Mouse (Mus musculus) neural tube, embryonic 12.5 days (tissue): ENCODE results near the gene Tenm4. TPM values are rescaled to one million over a fixed set of nuclear protein-coding genes. Genes with fewer than 3 reads are reported as not detected.
A peak's percentile ranks its signal among the peaks of the same experiment; 100 is the strongest.

Experiments
- ATAC-seq: fragments of 200-750 bp; cut with Nextera tagmentation; 2 replicates; pipeline ENCODE4 v1.8.0; 2017; ENCODE audit warnings: low read depth, mild to moderate bottlenecking, moderate TSS enrichment, moderate library complexity; ENCODE audit not compliant: low FRiP score
- H3K27ac ChIP-seq: fragments of 300-500 bp; sonication (generic); 2 replicates; pipeline ENCODE4 v1.5.1; 2016
- H3K27me3 ChIP-seq: fragments of 300-500 bp; sonication (generic); replicated peaks from 2 replicates; pipeline ENCODE4 v1.6.1; 2016; ENCODE audit warnings: mild to moderate bottlenecking
- H3K36me3 ChIP-seq: fragments of 300-500 bp; sonication (generic); 2 replicates; pipeline ENCODE4 v1.6.1; 2016; ENCODE audit warnings: mild to moderate bottlenecking
- H3K4me1 ChIP-seq: fragments of 300-500 bp; sonication (generic); 2 replicates; pipeline ENCODE4 v1.6.1; 2016
- H3K4me2 ChIP-seq: fragments of 300-500 bp; sonication (generic); replicated peaks from 2 replicates; pipeline ENCODE4 v1.6.1; 2016; ENCODE audit warnings: mild to moderate bottlenecking
- H3K4me3 ChIP-seq: fragments of 300-500 bp; sonication (generic); 2 replicates; pipeline ENCODE4 v1.5.1; 2016
- H3K9ac ChIP-seq: fragments of 300-500 bp; sonication (generic); 2 replicates; pipeline ENCODE4 v1.6.1; 2016; ENCODE audit warnings: mild to moderate bottlenecking
- H3K9me3 ChIP-seq: fragments of 300-500 bp; sonication (generic); 2 replicates; pipeline ENCODE4 v1.6.1; 2016; ENCODE audit warnings: mild to moderate bottlenecking
- WGBS: fragments of 180-500 bp; shearing (Covaris S2); methylation state at CpG from one replicate; pipeline ENCODE4 v1.1.7; 2016; 5-methylcytosine and 5-hydroxymethylcytosine counted together
- polyA plus RNA-seq: library from polyadenylated mRNA; unstranded; fragments of >200 nt; fragmentation: Nextera tagmentation; extraction: Ambion mirVana; gene quantifications from 2 replicates; pipeline ENCODE4 v1.2.1, GENCODE M21; 2016

Gene Tenm4
- polyA plus RNA-seq, 1 experiment from 2014 or later, result 33.0 TPM

DNA sequence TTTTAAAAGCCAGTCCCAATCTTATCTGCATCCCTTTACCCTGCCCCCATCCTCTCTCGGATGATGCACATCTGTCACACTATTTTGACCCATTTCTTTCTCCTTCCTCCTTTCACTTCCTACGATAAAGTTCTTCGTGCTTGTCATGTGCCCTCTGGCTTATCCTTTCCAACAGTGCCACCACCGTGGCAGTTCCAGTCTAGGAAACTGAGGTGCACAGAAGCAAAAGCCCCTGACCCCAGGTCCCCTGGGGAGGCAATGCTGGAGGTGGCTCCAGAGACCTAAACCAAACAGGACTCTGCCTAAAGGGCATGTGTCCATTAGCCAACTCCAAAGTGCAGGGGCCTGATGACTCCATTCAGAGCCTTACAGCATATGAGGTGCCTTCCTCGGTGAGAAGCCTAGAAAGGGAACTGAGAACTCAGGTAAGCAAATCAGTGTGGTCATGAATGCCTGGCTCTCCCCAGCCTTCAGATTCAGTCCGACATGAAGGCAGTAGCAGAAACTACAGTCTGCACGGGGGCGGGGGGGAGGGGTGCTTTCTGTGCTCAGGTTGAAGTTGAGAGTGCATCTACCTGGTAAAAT, 235.7 kb downstream of the Tenm4 start:
- no peak overlapping the region for H3K4me3 ChIP-seq
- peaks cover 20% of the 10 kb centered on the region for H3K4me1 ChIP-seq
- no peak overlapping the region for H3K4me2 ChIP-seq
- H3K36me3 ChIP-seq, result no peaks in the 10 kb centered on the region
- ATAC-seq, result no peak
- no peak overlapping the region for H3K27ac ChIP-seq
- no peak overlapping the region for H3K9ac ChIP-seq
- WGBS, result 74% methylated on average over 8 of the region's 8 CpGs
- H3K27me3 ChIP-seq, result no peaks in the 10 kb centered on the region
- no peaks in the 10 kb centered on the region for H3K9me3 ChIP-seq

GRCm38 (mm10) chr7:96408161-96408889, 237.3 kb downstream of the Tenm4 start:
- H3K9ac ChIP-seq, result no peak overlapping the region
- no peaks in the 10 kb centered on the region for H3K36me3 ChIP-seq
- no peak overlapping the region for H3K27ac ChIP-seq
- H3K4me1 ChIP-seq, result peaks cover 20% of the 10 kb centered on the region
- H3K27me3 ChIP-seq, result no peaks in the 10 kb centered on the region
- H3K4me3 ChIP-seq, result no peak overlapping the region
- peak; percentile 52 for ATAC-seq
- 21% methylated on average over 6 of the region's 6 CpGs for WGBS
- no peak overlapping the region for H3K4me2 ChIP-seq
- no peaks in the 10 kb centered on the region for H3K9me3 ChIP-seq

DNA sequence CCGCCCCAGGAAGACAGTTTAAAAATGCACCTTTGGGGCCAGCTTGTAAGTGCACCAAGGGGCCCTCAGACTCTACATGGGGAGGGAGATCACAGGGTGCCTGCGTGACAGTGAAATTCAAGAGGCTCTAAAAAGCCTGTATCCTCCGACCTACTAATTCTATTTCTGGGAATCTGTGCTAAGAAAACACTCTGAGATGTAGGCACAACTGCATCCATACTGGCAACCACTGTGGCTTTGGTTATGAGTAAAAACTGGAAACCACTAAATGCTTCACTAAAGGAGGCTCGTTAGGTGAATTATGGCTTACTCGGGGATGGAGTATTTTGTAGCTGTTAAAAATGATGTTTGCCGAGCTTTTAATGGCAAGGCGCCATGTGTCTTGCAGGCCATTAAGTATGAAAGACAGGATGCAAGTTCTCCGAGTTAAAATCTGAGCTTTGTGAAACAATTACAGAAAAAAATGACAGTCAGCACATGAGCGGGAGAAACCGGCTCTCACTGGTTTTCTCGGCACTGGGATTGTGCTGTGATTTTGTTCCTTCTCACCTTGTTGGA, 238.4 kb downstream of the Tenm4 start:
- Histone ChIP-seq H3K4me3 (no peak overlapping the region), H3K36me3 (no peaks in the 10 kb centered on the region), H3K4me2 (no peak overlapping the region), H3K4me1 (peaks cover 20% of the 10 kb centered on the region), H3K9ac (no peak overlapping the region), H3K27me3 (no peaks in the 10 kb centered on the region), H3K9me3 (no peaks in the 10 kb centered on the region), H3K27ac (no peak overlapping the region)
- WGBS, result 51% methylated on average over 11 of the region's 11 CpGs
- ATAC-seq, result no peak

DNA sequence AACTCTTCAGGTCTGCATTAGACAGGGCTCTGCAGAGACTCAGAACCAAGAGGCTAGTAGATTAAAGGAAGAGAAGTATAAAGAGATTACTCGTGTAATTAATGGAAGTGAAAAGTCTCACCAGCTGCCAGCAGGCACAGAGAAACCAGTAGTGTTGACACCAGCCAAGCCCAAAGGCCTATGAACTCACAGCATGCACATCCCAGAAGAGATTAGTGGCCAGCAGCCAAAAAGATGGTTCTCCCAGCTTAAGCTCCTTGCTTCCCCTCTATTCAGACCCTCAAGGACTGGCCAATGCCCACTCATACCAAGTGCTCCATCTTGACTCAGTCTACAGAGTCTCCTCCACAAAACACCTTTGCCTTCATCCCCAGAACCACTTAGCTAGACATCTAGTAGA, 242.8 kb downstream of the Tenm4 start:
- WGBS, result 84% methylated on average over 1 of the region's 1 CpGs
- H3K27ac ChIP-seq, result no peak overlapping the region
- H3K36me3 ChIP-seq, result no peaks in the 10 kb centered on the region
- no peak overlapping the region for H3K4me3 ChIP-seq
- H3K4me2 ChIP-seq, result no peak overlapping the region
- H3K4me1 ChIP-seq, result peaks cover 13% of the 10 kb centered on the region
- ATAC-seq, result no peak
- H3K9me3 ChIP-seq, result no peaks in the 10 kb centered on the region
- H3K9ac ChIP-seq, result no peak overlapping the region
- no peaks in the 10 kb centered on the region for H3K27me3 ChIP-seq

DNA sequence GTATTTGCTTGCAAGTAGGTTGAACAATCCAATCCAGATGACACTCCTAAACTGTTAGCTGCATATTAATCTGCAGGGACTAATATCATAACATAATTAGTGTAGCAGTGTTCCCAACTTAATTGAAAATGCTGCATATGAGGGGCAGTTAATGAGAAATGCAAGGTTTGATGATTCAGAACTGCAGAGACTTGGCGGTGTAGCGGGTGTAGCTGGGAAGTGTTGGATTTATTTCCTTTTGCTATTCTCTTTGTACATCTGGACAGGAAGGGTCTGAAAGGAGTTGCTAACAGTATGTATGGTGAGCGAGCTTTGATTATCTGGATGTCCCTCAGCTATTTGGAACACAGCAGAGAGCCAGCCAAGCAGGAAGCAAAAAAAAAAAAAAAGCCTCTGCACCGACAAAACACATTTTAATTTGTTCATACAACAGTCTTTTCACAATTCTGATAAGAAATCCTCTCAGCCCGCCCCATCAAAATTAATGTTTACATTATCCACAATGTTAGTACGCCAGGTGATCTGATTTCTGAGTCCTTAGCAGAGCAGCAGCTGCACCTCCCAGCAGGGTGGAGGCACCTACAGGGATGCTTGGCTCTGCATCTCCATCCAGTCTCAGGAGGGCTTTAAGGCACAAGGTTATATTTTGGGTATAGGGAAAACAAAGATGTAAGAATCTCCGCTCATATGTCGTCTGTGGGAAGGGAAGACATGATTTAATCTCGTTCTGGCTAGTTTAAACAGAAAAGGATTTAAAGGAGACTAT, 243.4 kb downstream of the Tenm4 start:
- Histone ChIP-seq H3K36me3 (no peaks in the 10 kb centered on the region), H3K27ac (no peak overlapping the region), H3K4me3 (no peak overlapping the region), H3K9ac (no peak overlapping the region), H3K9me3 (no peaks in the 10 kb centered on the region), H3K4me2 (no peak overlapping the region), H3K27me3 (no peaks in the 10 kb centered on the region), H3K4me1 (peaks cover 7% of the 10 kb centered on the region; the same call in 1 of the 2 replicates)
- WGBS, result 76% methylated on average over 9 of the region's 9 CpGs
- 0 out of 2 replicates have a peak, but pooled peaks have one; percentile 15 for ATAC-seq

DNA sequence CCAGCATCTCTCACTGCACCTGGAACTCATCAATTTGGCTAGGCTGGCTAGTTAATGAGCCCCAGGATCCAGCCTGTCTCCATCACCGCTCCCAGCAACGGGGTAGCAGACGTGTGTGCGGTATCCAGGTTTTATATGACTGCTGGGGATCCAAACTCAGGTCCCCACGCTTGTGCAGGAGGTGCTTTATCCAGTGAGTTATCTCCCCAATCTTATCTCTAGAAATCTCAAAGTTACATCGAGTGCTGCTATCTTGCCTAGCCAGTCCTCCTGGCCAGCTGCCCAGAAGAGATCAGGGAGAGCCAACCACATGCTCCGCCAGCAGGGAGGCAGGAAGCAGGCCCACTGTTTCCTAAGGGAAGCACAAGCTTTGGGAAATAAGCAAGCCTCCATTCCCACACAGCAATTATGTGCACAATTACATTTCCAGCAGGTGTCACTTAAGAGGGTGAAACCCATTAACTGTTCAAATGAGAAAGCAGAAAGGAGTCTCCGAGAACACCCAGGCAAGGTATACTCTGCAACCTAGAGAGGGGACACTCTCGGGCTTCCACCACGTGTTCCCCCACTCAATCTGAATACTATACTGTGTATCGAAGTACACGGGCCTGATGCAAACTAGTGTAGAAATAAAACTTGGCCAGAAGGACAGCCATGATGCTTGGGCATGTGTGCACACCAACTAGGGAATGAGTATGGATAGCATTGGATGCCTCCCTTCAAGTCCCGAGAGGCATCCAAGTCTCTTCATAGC, 246.4 kb downstream of the Tenm4 start:
- Histone ChIP-seq H3K9ac (no peak overlapping the region), H3K27ac (no peak overlapping the region), H3K4me2 (no peak overlapping the region), H3K27me3 (no peaks in the 10 kb centered on the region), H3K36me3 (no peaks in the 10 kb centered on the region), H3K4me1 (peaks cover 12% of the 10 kb centered on the region), H3K4me3 (no peak overlapping the region), H3K9me3 (no peaks in the 10 kb centered on the region)
- WGBS, result 76% methylated on average over 13 of the region's 13 CpGs
- no peak for ATAC-seq

DNA sequence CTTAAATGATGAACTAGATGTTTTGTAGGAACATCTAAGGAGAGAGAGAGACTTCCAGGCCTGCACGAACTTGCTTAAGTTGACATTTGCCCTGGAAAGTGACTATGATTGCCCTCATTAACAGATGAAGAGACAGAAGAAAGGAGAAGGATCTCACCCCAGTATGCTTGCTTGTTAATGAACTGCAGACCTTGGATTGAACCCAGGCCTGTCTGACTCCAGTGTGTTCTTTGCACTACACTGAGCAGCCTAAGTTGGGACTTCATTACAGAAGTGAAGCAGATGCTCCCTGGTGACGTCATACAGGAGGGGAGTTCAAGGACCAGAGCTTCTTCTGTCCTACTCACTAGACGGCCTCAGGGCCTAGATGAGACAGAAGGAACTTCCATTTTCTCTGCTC, 247.1 kb downstream of the Tenm4 start:
- no peak overlapping the region for H3K4me3 ChIP-seq
- no peaks in the 10 kb centered on the region for H3K27me3 ChIP-seq
- peaks cover 12% of the 10 kb centered on the region for H3K4me1 ChIP-seq
- no peak overlapping the region for H3K27ac ChIP-seq
- WGBS, result 68% methylated on average over 3 of the region's 3 CpGs
- H3K4me2 ChIP-seq, result no peak overlapping the region
- no peak for ATAC-seq
- no peaks in the 10 kb centered on the region for H3K9me3 ChIP-seq
- H3K9ac ChIP-seq, result no peak overlapping the region
- H3K36me3 ChIP-seq, result no peaks in the 10 kb centered on the region

- Histone ChIP-seq H3K4me3 (no peak overlapping the region), H3K9ac (no peak overlapping the region), H3K27ac (no peak overlapping the region), H3K36me3 (no peaks in the 10 kb centered on the region), H3K27me3 (no peaks in the 10 kb centered on the region), H3K9me3 (no peaks in the 10 kb centered on the region), H3K4me2 (no peak overlapping the region), H3K4me1 (peaks cover 12% of the 10 kb centered on the region)
- 62% methylated on average over 3 of the region's 3 CpGs for WGBS
- ATAC-seq, result no peak
These were observed 249.0 kb downstream of the Tenm4 start for GRCm38 (mm10) chr7:96420045-96420444.

DNA sequence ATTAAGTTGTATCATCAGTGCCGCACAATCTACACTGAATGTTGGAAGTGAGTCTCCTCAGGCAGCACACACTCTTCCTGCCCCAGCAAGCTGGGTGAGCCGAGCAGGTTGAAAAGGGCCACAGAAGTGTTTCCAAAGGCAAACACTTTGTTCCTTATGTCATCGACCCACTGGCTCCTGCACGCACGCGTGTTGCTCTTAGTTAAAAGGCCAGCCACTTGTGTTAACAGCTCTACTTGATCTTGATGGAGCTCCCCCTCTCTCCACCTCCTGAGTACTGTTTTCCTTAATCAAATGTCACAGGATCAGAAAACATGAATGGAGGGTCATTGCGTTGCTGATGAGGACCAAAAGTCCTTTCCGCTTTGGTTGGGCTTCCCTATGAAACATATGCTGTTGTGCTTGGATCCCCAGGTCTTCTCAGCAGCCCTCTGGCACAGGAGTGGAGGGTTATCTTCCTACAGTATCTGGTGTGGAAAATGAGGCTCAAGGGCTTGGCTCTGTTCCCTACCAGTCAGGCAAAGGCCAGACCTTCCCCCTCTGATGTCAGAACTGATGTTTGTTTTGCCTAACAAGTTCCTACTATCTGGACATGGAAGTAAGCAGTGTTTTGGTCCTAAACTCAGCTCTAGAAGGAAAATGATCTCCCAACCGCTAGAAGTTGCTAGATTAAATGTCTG, 250.0 kb downstream of the Tenm4 start:
- H3K4me3 ChIP-seq, result no peak overlapping the region
- no peak overlapping the region for H3K27ac ChIP-seq
- H3K4me1 ChIP-seq, result peaks cover 12% of the 10 kb centered on the region
- H3K36me3 ChIP-seq, result no peaks in the 10 kb centered on the region
- 90% methylated on average over 9 of the region's 9 CpGs for WGBS
- no peaks in the 10 kb centered on the region for H3K27me3 ChIP-seq
- H3K4me2 ChIP-seq, result no peak overlapping the region
- H3K9ac ChIP-seq, result no peak overlapping the region
- H3K9me3 ChIP-seq, result no peaks in the 10 kb centered on the region
- ATAC-seq, result no peak

DNA sequence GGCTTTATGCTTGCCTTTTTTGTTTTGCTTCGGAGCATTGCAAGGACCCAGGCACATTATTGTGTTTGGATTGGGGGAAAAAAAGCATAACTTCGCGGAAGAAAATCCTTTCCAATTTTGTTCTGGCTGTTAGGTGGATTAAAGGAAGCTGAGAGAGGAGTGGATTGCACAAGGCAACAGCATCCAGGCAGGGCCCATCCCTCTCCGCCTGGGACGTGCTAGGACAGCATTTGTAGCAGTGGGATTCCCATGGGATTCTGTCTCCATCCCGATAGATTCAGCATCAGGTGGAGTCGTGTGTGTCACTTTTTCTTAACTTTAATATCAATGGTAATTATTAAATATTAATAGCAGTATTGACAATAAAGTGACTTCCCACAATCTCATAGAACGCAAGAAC, 255.9 kb downstream of the Tenm4 start:
- no peak for ATAC-seq
- Histone ChIP-seq H3K4me2 (no peak overlapping the region), H3K36me3 (no peaks in the 10 kb centered on the region), H3K9me3 (no peaks in the 10 kb centered on the region), H3K9ac (no peak overlapping the region), H3K27ac (no peak overlapping the region), H3K4me3 (no peak overlapping the region), H3K27me3 (no peaks in the 10 kb centered on the region), H3K4me1 (no peaks in the 10 kb centered on the region)
- WGBS, result 80% methylated on average over 8 of the region's 8 CpGs

GRCm38 (mm10) chr7:96433307-96433706, 262.3 kb downstream of the Tenm4 start:
- H3K9me3 ChIP-seq, result no peaks in the 10 kb centered on the region
- H3K27ac ChIP-seq, result no peak overlapping the region
- H3K27me3 ChIP-seq, result no peaks in the 10 kb centered on the region
- H3K36me3 ChIP-seq, result no peaks in the 10 kb centered on the region
- H3K4me2 ChIP-seq, result no peak overlapping the region
- no peaks in the 10 kb centered on the region for H3K4me1 ChIP-seq
- WGBS, result 94% methylated on average over 2 of the region's 2 CpGs
- no peak overlapping the region for H3K9ac ChIP-seq
- ATAC-seq, result no peak
- no peak overlapping the region for H3K4me3 ChIP-seq
